Mouse (Mus musculus) MEL (cell line): Measurements from ENCODE around the gene Cip2a.

Experiments
- CTCF ChIP-seq, 3 experiments: IDR thresholded peaks in 2 of 3; conservative IDR thresholded peaks in 1 of 3; 2 replicates each; pipeline ENCODE4 v1.5.1; 2011 to 2012; ENCODE audit warnings: low read length in 3 of 3, low read depth in 2 of 3, mild to moderate bottlenecking in 2 of 3, improper control_type of control experiment in 1 of 3, inconsistent platforms in 1 of 3, mixed read lengths in 1 of 3, moderate library complexity in 1 of 3; ENCODE audit not compliant: control insufficient read depth in 1 of 3, insufficient read depth in 1 of 3, poor library complexity in 1 of 3, severe bottlenecking in 1 of 3
- GATA1 ChIP-seq: IDR thresholded peaks from 2 replicates; pipeline ENCODE4 v1.6.1; 2011; ENCODE audit warnings: low read depth, low read length, improper control_type of control experiment
- MXI1 ChIP-seq: IDR thresholded peaks from 2 replicates; pipeline ENCODE4 v1.6.1; 2011; ENCODE audit warnings: mild to moderate bottlenecking, low read depth, low read length, improper control_type of control experiment
- NELFE ChIP-seq: IDR thresholded peaks from 2 replicates; pipeline ENCODE4 v1.6.1; 2011; ENCODE audit warnings: low read depth, low read length, improper control_type of control experiment
- USF1 ChIP-seq: IDR thresholded peaks from 2 replicates; pipeline ENCODE4 v1.6.1; 2014; ENCODE audit warnings: low read depth, mild to moderate bottlenecking, inconsistent platforms, low read length, improper control_type of control experiment, moderate library complexity

- TF ChIP-seq USF1 (no peak), CTCF (IDR thresholded peaks at IDR 0.05 in 2 of 3, conservative IDR thresholded peaks at IDR 0.05 in 1 of 3; ENCODE audit: control insufficient read depth in 1 of 3, insufficient read depth in 1 of 3, low read depth in 2 of 3, low read length in 3 of 3, poor library complexity in 1 of 3, severe bottlenecking in 1 of 3) (no peak), GATA1 (no peak), NELFE (no peak), MXI1 (no peak)
These were observed 14.0 kb upstream of the Cip2a start for GRCm38 (mm10) chr16:48979965-48980364.
